Mouse (Mus musculus) myocyte (in vitro differentiated cells): Measurements from ENCODE around the gene Comt. TPM values are rescaled to one million over a fixed set of nuclear protein-coding genes. Genes with fewer than 3 reads are reported as not detected.

Experiments
- H3K27me3 ChIP-seq: one replicate; pipeline ENCODE4 v1.6.1; 2011; ENCODE audit not compliant: control insufficient read depth, insufficient read depth, insufficient read length
- H3K36me3 ChIP-seq: one replicate; pipeline ENCODE4 v1.6.1; 2011; ENCODE audit not compliant: control insufficient read depth, insufficient read depth
- H3K4me2 ChIP-seq: one replicate; pipeline ENCODE4 v1.6.1; 2011; ENCODE audit warnings: low read depth, control low read depth
- H3K4me3 ChIP-seq: one replicate; pipeline ENCODE4 v1.5.1; 2011; ENCODE audit warnings: mild to moderate bottlenecking, control low read depth, moderate library complexity
- H3K79me2 ChIP-seq: one replicate; pipeline ENCODE4 v1.6.1; 2011; ENCODE audit not compliant: control insufficient read depth, insufficient read depth
- H3ac ChIP-seq: one replicate; pipeline ENCODE4 v1.6.1; 2011; ENCODE audit not compliant: control insufficient read depth, insufficient read length
- CEBPB ChIP-seq: IDR thresholded peaks from 2 replicates; pipeline ENCODE4 v1.6.1; 2011; ENCODE audit warnings: mild to moderate bottlenecking, moderate library complexity; ENCODE audit not compliant: poor library complexity, insufficient read depth, severe bottlenecking
- E2F4 ChIP-seq: IDR thresholded peaks from one replicate; pipeline ENCODE4 v1.6.1; 2011; ENCODE audit warnings: mild to moderate bottlenecking, control low read depth, moderate library complexity; ENCODE audit not compliant: insufficient read depth
- MAX ChIP-seq: IDR thresholded peaks from one replicate; pipeline ENCODE4 v1.6.1; 2011; ENCODE audit warnings: low read depth, mild to moderate bottlenecking, control low read depth
- MYOD1 ChIP-seq, 3 experiments: IDR thresholded peaks; one replicate each; pipeline ENCODE4 v1.6.1; 2011; ENCODE audit warnings: control low read depth in 2 of 3, low read depth in 2 of 3, mild to moderate bottlenecking in 2 of 3, moderate library complexity in 1 of 3; ENCODE audit not compliant: insufficient read length in 2 of 3, control insufficient read depth in 1 of 3
- MYOG ChIP-seq, 3 experiments: IDR thresholded peaks; one replicate each; pipeline ENCODE4 v1.6.1; 2011; ENCODE audit warnings: control low read depth in 2 of 3, low read depth in 2 of 3, mild to moderate bottlenecking in 2 of 3; ENCODE audit not compliant: insufficient read length in 2 of 3, control insufficient read depth in 1 of 3, insufficient read depth in 1 of 3
- POLR2A ChIP-seq: IDR thresholded peaks from one replicate; pipeline ENCODE4 v1.6.1; 2011; ENCODE audit warnings: low read depth, mild to moderate bottlenecking, control low read depth, moderate library complexity; ENCODE audit not compliant: insufficient read length
- POLR2AphosphoS2 ChIP-seq: IDR thresholded peaks from one replicate; pipeline ENCODE4 v1.6.1; 2011; ENCODE audit warnings: low read depth, control low read depth; ENCODE audit not compliant: insufficient read length
- REST ChIP-seq: IDR thresholded peaks from one replicate; pipeline ENCODE4 v1.6.1; 2011; ENCODE audit warnings: mild to moderate bottlenecking, control low read depth, moderate library complexity; ENCODE audit not compliant: insufficient read depth, insufficient read length
- SRF ChIP-seq: IDR thresholded peaks from one replicate; pipeline ENCODE4 v1.6.1; 2011; ENCODE audit warnings: low read depth; ENCODE audit not compliant: control insufficient read depth, insufficient read length
- TCF12 ChIP-seq: IDR thresholded peaks from one replicate; pipeline ENCODE4 v1.6.1; 2011; ENCODE audit warnings: mild to moderate bottlenecking, control low read depth; ENCODE audit not compliant: poor library complexity, insufficient read depth, severe bottlenecking
- TCF3 ChIP-seq: IDR thresholded peaks from one replicate; pipeline ENCODE4 v1.6.1; 2011; ENCODE audit warnings: low read depth, control low read depth; ENCODE audit not compliant: insufficient read length
- USF1 ChIP-seq: IDR thresholded peaks from one replicate; pipeline ENCODE4 v1.6.1; 2011; ENCODE audit warnings: low read depth, mild to moderate bottlenecking, control low read depth, moderate library complexity
- polyA plus RNA-seq: library from polyadenylated mRNA; unstranded; fragments of >200 nt; fragmentation: generic; extraction: Trizol; gene quantifications from one replicate; pipeline ENCODE4 v1.2.1, GENCODE M21; 2012; ENCODE audit warnings: missing spikeins

The Comt gene
- polyA plus RNA-seq, 1 experiment = 93.6 TPM

DNA sequence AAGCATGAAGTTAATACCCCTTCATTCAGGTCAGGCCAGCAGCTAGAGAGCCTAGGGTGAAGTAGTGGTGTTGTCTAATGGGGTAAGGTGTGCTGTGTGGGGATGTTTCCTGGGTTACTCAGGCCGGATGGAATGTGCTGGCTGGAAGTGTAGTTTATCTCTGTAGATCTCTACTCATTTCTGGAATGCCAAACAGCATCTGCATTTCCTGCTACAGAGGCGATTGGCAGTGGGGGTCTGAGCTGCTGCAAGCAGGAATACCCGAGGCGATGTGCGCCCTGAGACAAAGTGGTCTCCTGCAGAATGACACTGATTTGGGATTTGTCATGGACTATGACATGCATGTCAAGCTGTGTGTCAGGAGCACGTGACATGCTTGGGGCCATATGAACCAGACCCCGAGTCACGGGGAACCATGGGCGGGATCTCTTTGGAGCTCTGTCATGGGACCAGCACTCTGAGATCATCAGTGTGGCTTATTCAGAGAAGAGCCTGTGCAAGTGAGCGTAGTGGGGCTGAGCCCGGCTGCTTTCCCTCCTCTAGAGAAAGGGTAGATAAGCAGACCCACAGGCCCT is 44.8 kb upstream of the Comt start:
- TF ChIP-seq SRF = no peak
- no peak for TF ChIP-seq TCF3
- no peak for TF ChIP-seq POLR2A
- TF ChIP-seq POLR2AphosphoS2 = no peak
- no peak for TF ChIP-seq E2F4
- TF ChIP-seq MAX = no peak
- TF ChIP-seq TCF12 = no peak
- no peak for TF ChIP-seq MYOD1 (IDR thresholded peaks at IDR 0.05; ENCODE audit: control insufficient read depth in 1 of 3, insufficient read length in 2 of 3, low read depth in 2 of 3)
- no peak for TF ChIP-seq CEBPB
- TF ChIP-seq USF1 = no peak
- TF ChIP-seq REST = no peak
- TF ChIP-seq MYOG (IDR thresholded peaks at IDR 0.05; ENCODE audit: control insufficient read depth in 1 of 3, insufficient read depth in 1 of 3, insufficient read length in 2 of 3, low read depth in 2 of 3) = no peak

DNA sequence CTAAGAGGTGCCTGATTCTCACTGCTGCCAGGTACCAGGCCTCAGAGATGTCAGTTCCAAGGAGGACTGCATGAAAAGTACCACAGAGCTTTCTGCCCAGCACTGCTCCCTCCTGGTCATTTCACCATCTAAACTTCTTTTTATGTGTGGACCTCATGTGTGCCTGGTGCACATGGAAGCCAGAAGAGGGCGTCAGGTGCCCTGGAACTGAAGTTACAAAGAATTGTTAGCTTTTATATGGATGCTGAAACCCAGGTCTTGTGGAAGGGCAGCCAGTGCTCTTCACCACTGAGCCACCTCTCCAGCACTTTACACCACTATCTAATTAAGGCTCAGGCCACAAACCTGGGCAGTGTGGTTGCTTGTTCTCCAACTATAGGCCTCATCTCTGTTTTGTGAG is 44.2 kb upstream of the Comt start:
- Histone ChIP-seq H3K79me2 (no peaks in the 10 kb centered on the region), H3K36me3 (no peaks in the 10 kb centered on the region), H3K4me3 (no peak overlapping the region), H3ac (no peak overlapping the region), H3K27me3 (no peaks in the 10 kb centered on the region), H3K4me2 (no peak overlapping the region)
- TF ChIP-seq POLR2A (no peak), E2F4 (no peak), CEBPB (no peak), MYOD1 (IDR thresholded peaks at IDR 0.05; ENCODE audit: control insufficient read depth in 1 of 3, insufficient read length in 2 of 3, low read depth in 2 of 3) (no peak), USF1 (no peak), REST (no peak)

More for the DNA sequence above, 44.8 kb upstream of the Comt start:
- Histone ChIP-seq H3K27me3 (no peaks in the 10 kb centered on the region), H3K4me2 (no peak overlapping the region), H3K4me3 (no peak overlapping the region), H3K79me2 (no peaks in the 10 kb centered on the region), H3K36me3 (no peaks in the 10 kb centered on the region), H3ac (no peak overlapping the region)

DNA sequence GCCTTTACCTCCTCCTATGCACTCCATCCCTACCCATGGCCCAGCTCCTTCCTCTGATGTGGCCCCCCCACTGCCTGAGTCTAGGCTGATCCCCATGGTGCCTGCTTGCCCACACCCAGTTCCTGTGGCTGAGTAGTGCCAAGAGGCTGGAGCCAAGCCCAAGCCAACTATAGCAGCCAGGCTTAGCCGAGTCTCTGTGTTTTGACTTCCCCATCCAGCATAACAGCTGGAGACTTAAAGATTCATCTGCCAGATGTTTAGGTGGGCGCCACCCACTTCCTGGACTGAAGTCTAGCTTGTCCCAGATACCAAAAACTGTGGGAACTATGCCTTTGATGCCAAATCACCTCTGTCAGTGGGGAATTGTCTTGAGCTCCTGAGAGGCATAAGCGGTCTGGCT is 37.6 kb upstream of the Comt start:
- H3K4me3 ChIP-seq = no peak overlapping the region
- H3K36me3 ChIP-seq = no peaks in the 10 kb centered on the region
- no peak for TF ChIP-seq MYOG (IDR thresholded peaks at IDR 0.05; ENCODE audit: control insufficient read depth in 1 of 3, insufficient read depth in 1 of 3, insufficient read length in 2 of 3, low read depth in 2 of 3)
- no peak for TF ChIP-seq POLR2A
- peak in 1 of 3 experiments; percentile 20 for TF ChIP-seq MYOD1 (IDR thresholded peaks at IDR 0.05; ENCODE audit: control insufficient read depth in 1 of 3, insufficient read length in 2 of 3, low read depth in 2 of 3)
- TF ChIP-seq SRF = no peak
- TF ChIP-seq MAX = no peak
- TF ChIP-seq E2F4 = no peak
- no peak for TF ChIP-seq USF1
- TF ChIP-seq REST = no peak
- no peaks in the 10 kb centered on the region for H3K79me2 ChIP-seq
- H3ac ChIP-seq = no peak overlapping the region
- peak overlapping the region; percentile 1 for H3K4me2 ChIP-seq
- no peaks in the 10 kb centered on the region for H3K27me3 ChIP-seq

DNA sequence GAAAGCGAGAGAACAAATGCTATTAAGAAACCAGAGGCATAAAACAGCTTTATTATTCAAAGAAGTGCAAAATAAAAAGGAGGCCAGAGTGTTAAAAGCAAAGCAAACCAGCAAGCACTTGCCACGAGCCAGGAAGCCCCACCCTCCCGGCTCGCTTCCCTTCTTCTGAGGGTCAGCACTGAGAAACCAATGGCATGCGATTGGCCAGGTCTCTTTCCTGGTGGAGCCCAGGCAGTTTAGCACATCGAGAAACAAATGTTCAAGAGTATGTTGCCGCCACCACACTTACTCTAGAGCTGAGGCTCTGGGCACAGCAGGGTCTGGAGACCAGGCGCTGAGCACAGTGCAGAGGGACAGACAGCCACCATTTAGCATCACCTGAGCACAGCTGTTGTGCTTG is 35.9 kb upstream of the Comt start:
- TF ChIP-seq USF1 = no peak
- no peak for TF ChIP-seq CEBPB
- no peak for TF ChIP-seq MYOD1 (IDR thresholded peaks at IDR 0.05; ENCODE audit: control insufficient read depth in 1 of 3, insufficient read length in 2 of 3, low read depth in 2 of 3)
- no peak overlapping the region for H3K4me3 ChIP-seq
- H3K27me3 ChIP-seq = no peaks in the 10 kb centered on the region
- no peaks in the 10 kb centered on the region for H3K36me3 ChIP-seq
- H3K4me2 ChIP-seq = no peak overlapping the region
- H3ac ChIP-seq = no peak overlapping the region
- no peaks in the 10 kb centered on the region for H3K79me2 ChIP-seq

DNA sequence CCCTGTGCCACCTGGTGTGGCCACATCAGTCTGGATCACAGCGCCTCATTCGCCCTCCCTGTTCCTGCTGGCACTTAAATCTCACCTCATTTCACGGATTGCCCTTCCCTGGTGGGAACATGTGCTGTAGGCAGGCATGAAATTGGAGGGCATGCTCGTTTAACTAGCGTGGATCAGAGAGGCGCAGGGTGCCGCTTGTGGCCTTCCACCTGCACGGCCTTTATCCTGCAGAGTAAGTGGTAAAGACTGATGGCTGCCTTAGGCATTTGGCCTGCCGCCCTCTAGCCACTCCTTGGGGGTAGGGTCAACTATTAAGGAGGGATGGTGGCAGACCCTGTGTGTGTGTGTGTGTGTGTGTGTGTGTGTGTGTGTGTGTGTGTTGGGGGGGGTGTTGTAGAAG is 35.4 kb upstream of the Comt start:
- no peak for TF ChIP-seq CEBPB
- no peak for TF ChIP-seq POLR2AphosphoS2
- no peak for TF ChIP-seq MYOD1 (IDR thresholded peaks at IDR 0.05; ENCODE audit: control insufficient read depth in 1 of 3, insufficient read length in 2 of 3, low read depth in 2 of 3)
- TF ChIP-seq MYOG (IDR thresholded peaks at IDR 0.05; ENCODE audit: control insufficient read depth in 1 of 3, insufficient read depth in 1 of 3, insufficient read length in 2 of 3, low read depth in 2 of 3) = no peak
- TF ChIP-seq TCF3 = no peak
- TF ChIP-seq E2F4 = no peak
- TF ChIP-seq MAX = no peak
- TF ChIP-seq USF1 = no peak
- no peak for TF ChIP-seq REST
- no peak for TF ChIP-seq TCF12
- no peak for TF ChIP-seq POLR2A
- TF ChIP-seq SRF = no peak
- no peak overlapping the region for H3K4me3 ChIP-seq
- no peak overlapping the region for H3ac ChIP-seq
- no peaks in the 10 kb centered on the region for H3K27me3 ChIP-seq
- H3K79me2 ChIP-seq = no peaks in the 10 kb centered on the region
- H3K4me2 ChIP-seq = no peak overlapping the region
- no peaks in the 10 kb centered on the region for H3K36me3 ChIP-seq
